Mouse (Mus musculus) T-helper 2 cell (primary cell): Measurements from ENCODE around the gene Ndufa10.

Experiments used
- in situ Hi-C: fragments of 300-600 bp; cut with MboI, MseI; formaldehyde crosslinking; loops from one replicate; pipeline ENCODE4 v1.15.1; 2025; ENCODE audit warnings: high pct_unique_total_duplicates

The Ndufa10 gene

GRCm38 (mm10) chr1:92432098-92432497, 41.6 kb downstream of the Ndufa10 start:
- in situ Hi-C loops, result no loop called here

- in situ Hi-C loops, result no loop called here
Measured at GRCm38 (mm10) chr1:92431420-92431819, 42.2 kb downstream of the Ndufa10 start.

GRCm38 (mm10) chr1:92430991-92431390, 42.7 kb downstream of the Ndufa10 start:
- in situ Hi-C loops, result no loop called here

- in situ Hi-C loops, result loop anchor here (10.0 kb wide), 1 partner anchor 730 kb away; no protein-coding TSS in a partner anchor
Measured at GRCm38 (mm10) chr1:92424714-92425113, 48.9 kb downstream of the Ndufa10 start.

- in situ Hi-C loops, result no loop called here
Measured at GRCm38 (mm10) chr1:92405131-92405530, 68.5 kb downstream of the Ndufa10 start.

GRCm38 (mm10) chr1:92400556-92400955, 73.1 kb downstream of the Ndufa10 start:
- in situ Hi-C loops, result no loop called here

GRCm38 (mm10) chr1:92398601-92399000, 75.1 kb downstream of the Ndufa10 start:
- in situ Hi-C loops, result no loop called here

- in situ Hi-C loops, result no loop called here
Measured at GRCm38 (mm10) chr1:92397511-92398051, 76.1 kb downstream of the Ndufa10 start.

GRCm38 (mm10) chr1:92394279-92394678, 79.4 kb downstream of the Ndufa10 start:
- in situ Hi-C loops, result no loop called here

- in situ Hi-C loops, result no loop called here
Measured at GRCm38 (mm10) chr1:92393166-92393565, 80.5 kb downstream of the Ndufa10 start.
